ENCODE assay signal across 9 mouse cellular contexts in genomic region chr15:100870775-100871106, GRCm38 (mm10). TPM values are rescaled to one million over a fixed set of nuclear protein-coding genes. Genes with fewer than 3 reads are reported as not detected.
DNase-seq lines count a peak whose midpoint lies in the region; ATAC-seq and TF ChIP-seq lines count a peak whose summit lies in the region.
"Had no signal": no experiment of that assay in that cellular context is flagged by ENCODE, and none has a peak within 500 bp of the region (broad histone marks: within the 10 kb centered on the region; RNA-seq: fewer than 3 reads in every experiment).

No protein-coding gene starts in this region.

- TF ChIP-seq CTCF in E14TG2a.4 (conservative IDR thresholded peaks at IDR 0.05; ENCODE audit: low read length): no peak

- 0% methylated on average over 2 of the region's 69 CpGs for WGBS in hindbrain, embryonic 11.5 days
- 0% methylated on average over 2 of the region's 69 CpGs for WGBS in limb, embryonic 15.5 days

- H3K4me1 ChIP-seq in E14TG2a.4 (replicated peaks; ENCODE audit: low read depth, low read length): peaks cover 23% of the 10 kb centered on the region
- peaks cover 9% of the 10 kb centered on the region for H3K4me1 ChIP-seq in hindbrain, embryonic 11.5 days (replicated peaks; ENCODE audit: control insufficient read depth, insufficient read depth, low read length)
- peaks cover 20% of the 10 kb centered on the region for H3K4me1 ChIP-seq in limb, embryonic 15.5 days

- peaks cover 56% of the 10 kb centered on the region for H3K27me3 ChIP-seq in E14TG2a.4 (ENCODE audit: insufficient read depth, low read length)
- H3K27me3 ChIP-seq in hindbrain, embryonic 11.5 days (ENCODE audit: control insufficient read depth, insufficient read depth, low read length): peaks cover 13% of the 10 kb centered on the region
- peaks cover 50% of the 10 kb centered on the region for H3K27me3 ChIP-seq in limb, embryonic 15.5 days

- DNase-seq in frontal cortex, postnatal 36 days (ENCODE audit: low spot score in 2 of 2): no peak
- peak; percentile 90 for DNase-seq in cerebellum, postnatal 14 days
- peak; percentile 82 for DNase-seq in hindbrain, embryonic 11.5 days (ENCODE audit: low spot score)
- peak; percentile 60 for DNase-seq in retina, postnatal 7 days (ENCODE audit: low read depth, low spot score)
- DNase-seq in spleen, adult 12 weeks (ENCODE audit: low spot score): no peak

- H3K9me3 ChIP-seq in E14TG2a.4 (ENCODE audit: low read length): no peaks in the 10 kb centered on the region
- no peaks in the 10 kb centered on the region for H3K9me3 ChIP-seq in hindbrain, embryonic 11.5 days (ENCODE audit: control insufficient read depth, low read length)
- no peaks in the 10 kb centered on the region for H3K9me3 ChIP-seq in limb, embryonic 15.5 days

- H3K4me3 ChIP-seq in E14TG2a.4 (replicated peaks; ENCODE audit: low read length): peak overlapping the region; percentile 88
- peak overlapping the region; percentile 85 for H3K4me3 ChIP-seq in hindbrain, embryonic 11.5 days (ENCODE audit: low read depth, low read length)
- H3K4me3 ChIP-seq in limb, embryonic 15.5 days: peak overlapping the region; percentile 68

- peak overlapping the region; percentile 84 for H3K4me2 ChIP-seq in hindbrain, embryonic 11.5 days (replicated peaks; ENCODE audit: low read depth, low read length)
- H3K4me2 ChIP-seq in limb, embryonic 15.5 days: peak overlapping the region; percentile 90

- H3K36me3 ChIP-seq in E14TG2a.4 (ENCODE audit: insufficient read depth, low read length): no peaks in the 10 kb centered on the region
- no peaks in the 10 kb centered on the region for H3K36me3 ChIP-seq in hindbrain, embryonic 11.5 days (ENCODE audit: control insufficient read depth, insufficient read depth, low read length)
- H3K36me3 ChIP-seq in limb, embryonic 15.5 days: no peaks in the 10 kb centered on the region

- peak overlapping the region; percentile 86 for H3K27ac ChIP-seq in hindbrain, embryonic 11.5 days (ENCODE audit: low read depth, low read length)
- H3K27ac ChIP-seq in limb, embryonic 15.5 days: no peak overlapping the region

- peak; percentile 32; the same call in 1 of the 2 replicates for ATAC-seq in frontal cortex, adult (ENCODE audit: low TSS enrichment)
- ATAC-seq in hindbrain, embryonic 11.5 days (ENCODE audit: low FRiP score): peak; percentile 63
- no peak for ATAC-seq in limb, embryonic 15.5 days (ENCODE audit: insufficient number of reproducible peaks, low FRiP score, low TSS enrichment, low read depth)

- H3K9ac ChIP-seq in hindbrain, embryonic 11.5 days (ENCODE audit: low read depth, low read length): peak overlapping the region; percentile 91
- H3K9ac ChIP-seq in limb, embryonic 15.5 days: peak overlapping the region; percentile 44; the same call in 1 of the 2 replicates

RNA-seq across cellular contexts. Expression of gene Scn8a, which starts 1.1 kb away (rescaled TPM):
- polyA plus RNA-seq in hindbrain, embryonic 11.5 days (2014; fragmentation: Nextera tagmentation; extraction: Ambion mirVana): 12.2 and 16.4 TPM in 2 replicates
- polyA plus RNA-seq in limb, embryonic 15.5 days (2015; fragmentation: Nextera tagmentation; extraction: Ambion mirVana): 1.3 and 3.1 TPM in 2 replicates
- polyA plus RNA-seq: C2C12 had no signal

Comparison
In these comparisons a context has a peak if more than half of its experiments do, and no peak if none do; other contexts are left out.
1. DNase-seq: peak in cerebellum, postnatal 14 days (2 of 2), hindbrain, embryonic 11.5 days (single experiment) and retina, postnatal 7 days (single experiment); none in frontal cortex, postnatal 36 days (0 of 2) and spleen, adult 12 weeks (single experiment).
2. Peak in every context shown above with its lines, with median percentiles within 50 percentile points of each other: H3K4me3 ChIP-seq.